Mouse (Mus musculus) MEL (cell line): Measurements from ENCODE around the gene Zfp804a. TPM values are rescaled to one million over a fixed set of nuclear protein-coding genes. Genes with fewer than 3 reads are reported as not detected.

Experiments
- DNase-seq: peaks from one replicate; pipeline ENCODE4 v3.0.0; 2011; ENCODE audit warnings: low read depth, low spot score
- H3K27ac ChIP-seq: 2 replicates; pipeline ENCODE4 v1.5.1; 2012; ENCODE audit warnings: low read depth, mild to moderate bottlenecking, control low read depth, low read length, moderate library complexity; ENCODE audit not compliant: control insufficient read depth
- H3K27me3 ChIP-seq, 2 experiments: fragments of 150-350 bp in 1 of 2; sonication (generic) in 1 of 2; 2 replicates each; pipeline ENCODE4 v1.6.1; 2012; ENCODE audit warnings: low read length in 2 of 2, mild to moderate bottlenecking in 2 of 2, improper control_type of control experiment in 1 of 2, moderate library complexity in 1 of 2; ENCODE audit not compliant: insufficient read depth in 2 of 2, control insufficient read depth in 1 of 2
- H3K36me3 ChIP-seq, 2 experiments: 2 replicates each; pipeline ENCODE4 v1.6.1; 2012 to 2014; ENCODE audit warnings: low read length in 2 of 2, improper control_type of control experiment in 1 of 2, inconsistent platforms in 1 of 2, mild to moderate bottlenecking in 1 of 2; ENCODE audit not compliant: insufficient read depth in 2 of 2, control insufficient read depth in 1 of 2
- H3K4me1 ChIP-seq, 2 experiments: fragments of 150-350 bp in 1 of 2; sonication (generic) in 1 of 2; 2 replicates each; pipeline ENCODE4 v1.6.1; 2012; ENCODE audit warnings: low read length in 2 of 2, improper control_type of control experiment in 1 of 2, mild to moderate bottlenecking in 1 of 2; ENCODE audit not compliant: insufficient read depth in 2 of 2, control insufficient read depth in 1 of 2
- H3K4me3 ChIP-seq, 2 experiments: fragments of 150-350 bp in 1 of 2; sonication (generic) in 1 of 2; 2 replicates each; pipeline ENCODE4 v1.5.1; 2012; ENCODE audit warnings: low read depth in 2 of 2, low read length in 2 of 2, mild to moderate bottlenecking in 2 of 2, moderate library complexity in 2 of 2, control low read depth in 1 of 2, improper control_type of control experiment in 1 of 2; ENCODE audit not compliant: control insufficient read depth in 1 of 2, insufficient read depth in 1 of 2
- H3K79me2 ChIP-seq: 2 replicates; pipeline ENCODE4 v1.6.1; 2012; ENCODE audit warnings: mild to moderate bottlenecking, low read length, moderate library complexity; ENCODE audit not compliant: control insufficient read depth, poor library complexity, insufficient read depth
- H3K9ac ChIP-seq: 2 replicates; pipeline ENCODE4 v1.6.1; 2012; ENCODE audit warnings: low read depth, mild to moderate bottlenecking, control low read depth, low read length, moderate library complexity; ENCODE audit not compliant: control insufficient read depth, poor library complexity, severe bottlenecking
- H3K9me3 ChIP-seq: fragments of 150-350 bp; sonication (generic); replicated peaks from 2 replicates; pipeline ENCODE4 v1.6.1; 2012; ENCODE audit warnings: mild to moderate bottlenecking, low read length, improper control_type of control experiment, moderate library complexity; ENCODE audit not compliant: insufficient read depth
- BHLHE40 ChIP-seq: IDR thresholded peaks from 2 replicates; pipeline ENCODE4 v1.6.1; 2012; ENCODE audit warnings: low read depth, mild to moderate bottlenecking, inconsistent platforms, low read length, improper control_type of control experiment, borderline replicate concordance
- CHD1 ChIP-seq: IDR thresholded peaks from 2 replicates; pipeline ENCODE4 v1.6.1; 2012; ENCODE audit warnings: low read depth, mild to moderate bottlenecking, inconsistent platforms, low read length, improper control_type of control experiment
- CHD2 ChIP-seq: IDR thresholded peaks from 2 replicates; pipeline ENCODE4 v1.6.1; 2011; ENCODE audit warnings: low read length, improper control_type of control experiment
- CTCF ChIP-seq, 3 experiments: IDR thresholded peaks in 2 of 3; conservative IDR thresholded peaks in 1 of 3; 2 replicates each; pipeline ENCODE4 v1.5.1; 2011 to 2012; ENCODE audit warnings: low read length in 3 of 3, low read depth in 2 of 3, mild to moderate bottlenecking in 2 of 3, improper control_type of control experiment in 1 of 3, inconsistent platforms in 1 of 3, mixed read lengths in 1 of 3, moderate library complexity in 1 of 3; ENCODE audit not compliant: control insufficient read depth in 1 of 3, insufficient read depth in 1 of 3, poor library complexity in 1 of 3, severe bottlenecking in 1 of 3
- EP300 ChIP-seq, 2 experiments: IDR thresholded peaks; 2 replicates each; pipeline ENCODE4 v1.6.1; 2011; ENCODE audit warnings: improper control_type of control experiment in 2 of 2, low read length in 2 of 2, low read depth in 1 of 2, mild to moderate bottlenecking in 1 of 2
- GABPA ChIP-seq: IDR thresholded peaks from 2 replicates; pipeline ENCODE4 v1.6.1; 2012; ENCODE audit warnings: low read depth, mild to moderate bottlenecking, inconsistent platforms, low read length, improper control_type of control experiment, moderate library complexity
- HCFC1 ChIP-seq: IDR thresholded peaks from 2 replicates; pipeline ENCODE4 v1.6.1; 2012; ENCODE audit warnings: low read depth, mild to moderate bottlenecking, inconsistent platforms, low read length, improper control_type of control experiment, moderate library complexity
- MAFK ChIP-seq: IDR thresholded peaks from 2 replicates; pipeline ENCODE4 v1.6.1; 2011; ENCODE audit warnings: low read depth, mild to moderate bottlenecking, low read length, improper control_type of control experiment, borderline replicate concordance
- MAX ChIP-seq: IDR thresholded peaks from 2 replicates; pipeline ENCODE4 v1.6.1; 2011; ENCODE audit warnings: low read length, improper control_type of control experiment
- MAZ ChIP-seq: IDR thresholded peaks from 2 replicates; pipeline ENCODE4 v1.6.1; 2012; ENCODE audit warnings: low read depth, mild to moderate bottlenecking, inconsistent platforms, low read length, improper control_type of control experiment
- MYC ChIP-seq: IDR thresholded peaks from 2 replicates; pipeline ENCODE4 v1.6.1; 2011; ENCODE audit warnings: low read depth, mild to moderate bottlenecking, low read length, improper control_type of control experiment, moderate library complexity
- NELFE ChIP-seq: IDR thresholded peaks from 2 replicates; pipeline ENCODE4 v1.6.1; 2011; ENCODE audit warnings: low read depth, low read length, improper control_type of control experiment
- POLR2A ChIP-seq, 2 experiments: IDR thresholded peaks; 2 replicates each; pipeline ENCODE4 v1.6.1; 2011 to 2012; ENCODE audit warnings: low read length in 2 of 2, mild to moderate bottlenecking in 2 of 2, control low read depth in 1 of 2, improper control_type of control experiment in 1 of 2, low read depth in 1 of 2, moderate library complexity in 1 of 2; ENCODE audit not compliant: control insufficient read depth in 1 of 2, insufficient read depth in 1 of 2, poor library complexity in 1 of 2
- POLR2AphosphoS5 ChIP-seq: IDR thresholded peaks from 2 replicates; pipeline ENCODE4 v1.6.1; 2012; ENCODE audit warnings: low read depth, borderline replicate concordance, mild to moderate bottlenecking, inconsistent platforms, low read length, moderate library complexity, mixed read lengths
- SMC3 ChIP-seq: IDR thresholded peaks from 2 replicates; pipeline ENCODE4 v1.6.1; 2011; ENCODE audit warnings: low read depth, low read length, improper control_type of control experiment
- TBP ChIP-seq: IDR thresholded peaks from 2 replicates; pipeline ENCODE4 v1.8.0; 2011; ENCODE audit warnings: low read depth, low read length, improper control_type of control experiment
- TCF12 ChIP-seq: IDR thresholded peaks from 2 replicates; pipeline ENCODE4 v1.6.1; 2014; ENCODE audit warnings: low read depth, mild to moderate bottlenecking, inconsistent platforms, low read length, improper control_type of control experiment, moderate library complexity
- UBTF ChIP-seq: IDR thresholded peaks from 2 replicates; pipeline ENCODE4 v1.6.1; 2012; ENCODE audit warnings: low read depth, mild to moderate bottlenecking, inconsistent platforms, low read length, improper control_type of control experiment, moderate library complexity, borderline replicate concordance; ENCODE audit not compliant: insufficient read depth
- USF1 ChIP-seq: IDR thresholded peaks from 2 replicates; pipeline ENCODE4 v1.6.1; 2014; ENCODE audit warnings: low read depth, mild to moderate bottlenecking, inconsistent platforms, low read length, improper control_type of control experiment, moderate library complexity
- USF2 ChIP-seq, 2 experiments: IDR thresholded peaks; 2 replicates each; pipeline ENCODE4 v1.6.1; 2011 to 2012; ENCODE audit warnings: improper control_type of control experiment in 2 of 2, low read length in 2 of 2, borderline replicate concordance in 1 of 2, inconsistent platforms in 1 of 2, low read depth in 1 of 2, mild to moderate bottlenecking in 1 of 2; ENCODE audit not compliant: insufficient read depth in 1 of 2
- ZC3H11A ChIP-seq: IDR thresholded peaks from 2 replicates; pipeline ENCODE4 v1.6.1; 2012; ENCODE audit warnings: low read depth, mild to moderate bottlenecking, inconsistent platforms, low read length, improper control_type of control experiment
- ZMIZ1 ChIP-seq: IDR thresholded peaks from 2 replicates; pipeline ENCODE4 v1.6.1; 2012; ENCODE audit warnings: low read depth, mild to moderate bottlenecking, inconsistent platforms, low read length, improper control_type of control experiment, moderate library complexity
- polyA plus RNA-seq, 2 experiments: library from polyadenylated mRNA; stranded (reverse) in 1 of 2; unstranded in 1 of 2; fragments of >175 nt in 1 of 2; fragments of >200 nt in 1 of 2; gene quantifications; 2 replicates each; pipeline versions ENCODE4 v1.2.1 to v1.2.4; 2012; ENCODE audit warnings: low replicate concordance in 2 of 2, low read depth in 1 of 2; ENCODE audit not compliant: insufficient read length in 2 of 2, insufficient read depth in 1 of 2, missing spikeins in 1 of 2
- total RNA-seq: library from RNA; depleted of rRNA; stranded (reverse); fragments of 300-350 nt; gene quantifications from 2 replicates; pipeline ENCODE4 v1.2.3, GENCODE M21; 2012

Zfp804a gene
- total and polyA plus RNA-seq, 3 experiments, result not detected

GRCm38 (mm10) chr2:82113148-82113547 lies 60.1 kb downstream of the Zfp804a start:
- Histone ChIP-seq H3K36me3 (no peaks in the 10 kb centered on the region), H3K9ac (no peak overlapping the region), H3K79me2 (no peaks in the 10 kb centered on the region), H3K4me3 (no peak overlapping the region), H3K27me3 (no peaks in the 10 kb centered on the region), H3K4me1 (no peaks in the 10 kb centered on the region), H3K9me3 (no peaks in the 10 kb centered on the region), H3K27ac (no peak overlapping the region)
- TF ChIP-seq UBTF (no peak), POLR2AphosphoS5 (no peak), CTCF (IDR thresholded peaks at IDR 0.05 in 2 of 3, conservative IDR thresholded peaks at IDR 0.05 in 1 of 3; ENCODE audit: control insufficient read depth in 1 of 3, insufficient read depth in 1 of 3, low read depth in 2 of 3, low read length in 3 of 3, poor library complexity in 1 of 3, severe bottlenecking in 1 of 3) (no peak), TBP (no peak), ZMIZ1 (no peak), CHD1 (no peak), EP300 (IDR thresholded peaks at IDR 0.05; ENCODE audit: low read depth in 1 of 2, low read length in 2 of 2) (no peak), TCF12 (no peak), MAFK (no peak), CHD2 (no peak)
- no peak for DNase-seq

- Histone ChIP-seq H3K4me1 (no peaks in the 10 kb centered on the region), H3K27ac (no peak overlapping the region), H3K9ac (no peak overlapping the region), H3K36me3 (no peaks in the 10 kb centered on the region), H3K4me3 (no peak overlapping the region), H3K9me3 (no peaks in the 10 kb centered on the region), H3K79me2 (no peaks in the 10 kb centered on the region), H3K27me3 (no peaks in the 10 kb centered on the region)
- no peak for DNase-seq
- TF ChIP-seq MAFK (no peak), ZC3H11A (no peak), POLR2AphosphoS5 (no peak), TBP (no peak), HCFC1 (no peak), MAX (no peak), POLR2A (IDR thresholded peaks at IDR 0.05; ENCODE audit: control insufficient read depth in 1 of 2, insufficient read depth in 1 of 2, low read depth in 1 of 2, low read length in 2 of 2, poor library complexity in 1 of 2) (no peak), NELFE (no peak), MAZ (no peak), GABPA (no peak), UBTF (no peak), USF1 (no peak), BHLHE40 (no peak), SMC3 (no peak), USF2 (IDR thresholded peaks at IDR 0.05; ENCODE audit: borderline replicate concordance in 1 of 2, insufficient read depth in 1 of 2, low read depth in 1 of 2, low read length in 2 of 2) (no peak), EP300 (IDR thresholded peaks at IDR 0.05; ENCODE audit: low read depth in 1 of 2, low read length in 2 of 2) (no peak), MYC (no peak), TCF12 (no peak)
Measured at GRCm38 (mm10) chr2:82113650-82114049, 60.6 kb downstream of the Zfp804a start.
